In genomic region chr8:105496439-105497180, GRCm38 (mm10) we compare ENCODE assay signal across 8 mouse cellular contexts. TPM values are rescaled to one million over a fixed set of nuclear protein-coding genes. Genes with fewer than 3 reads are reported as not detected.
A peak's percentile ranks its signal among the peaks of the same experiment; 100 is the strongest.
DNase-seq lines count a peak whose midpoint lies in the region; ATAC-seq and TF ChIP-seq lines count a peak whose summit lies in the region.

TSS of gene Zdhhc1 (minus strand) at chr8:105496902.

- peak; percentile 89 for ATAC-seq in hindbrain, embryonic 16.5 days

- peak within 1 kb of the TSS; percentile 90 for H3K27ac ChIP-seq in gastrocnemius, adult 2 months
- peak within 1 kb of the TSS; percentile 86 for H3K27ac ChIP-seq in hindbrain, embryonic 16.5 days (ENCODE audit: low read depth, low read length)
- no peak within 1 kb of the TSS for H3K27ac ChIP-seq in macrophage

- peak; percentile 73 for DNase-seq in R1 (ENCODE audit: low read depth, low spot score)
- DNase-seq in cerebellum, postnatal 4 days (ENCODE audit: low spot score in 2 of 2) = peak; percentile 89 to 96
- peak; percentile 95 for DNase-seq in gastrocnemius, adult 2 months
- peak; percentile 90 to 95 for DNase-seq in left cerebral cortex, adult 18-20 months (ENCODE audit: low spot score in 2 of 2)
- peak; percentile 61 for DNase-seq in retina, postnatal 7 days (ENCODE audit: low read depth, low spot score)
- DNase-seq in urinary bladder, adult 18-20 months (ENCODE audit: low spot score in 2 of 2) = peak; percentile 86 to 92

- peak; percentile 65 for TF ChIP-seq CTCF in gastrocnemius, adult 2 months (IDR thresholded peaks at IDR 0.05)

- under 1% methylated on average over 59 of the region's 68 CpGs for WGBS in hindbrain, embryonic 16.5 days
- under 1% methylated on average over 46 of the region's 68 CpGs for WGBS in macrophage (ENCODE audit: missing documents)

- H3K27me3 ChIP-seq in hindbrain, embryonic 16.5 days (replicated peaks; ENCODE audit: control insufficient read depth, insufficient read depth, low read length) = no peaks in the 10 kb centered on the region

- no peaks in the 10 kb centered on the region for H3K36me3 ChIP-seq in hindbrain, embryonic 16.5 days (ENCODE audit: control insufficient read depth, insufficient read depth, low read length)
- H3K36me3 ChIP-seq in macrophage (ENCODE audit: inconsistent target) = no peaks in the 10 kb centered on the region

- peak within 1 kb of the TSS; percentile 95 for H3K9ac ChIP-seq in hindbrain, embryonic 16.5 days (ENCODE audit: low read depth, low read length)

- peak within 1 kb of the TSS; percentile 81 for H3K4me2 ChIP-seq in hindbrain, embryonic 16.5 days (ENCODE audit: low read length)

- H3K9me3 ChIP-seq in hindbrain, embryonic 16.5 days (ENCODE audit: control insufficient read depth, low read length) = no peaks in the 10 kb centered on the region

- peak within 1 kb of the TSS; percentile 98 for H3K4me3 ChIP-seq in gastrocnemius, adult 2 months
- peak within 1 kb of the TSS; percentile 90 for H3K4me3 ChIP-seq in hindbrain, embryonic 16.5 days (ENCODE audit: low read length)
- H3K4me3 ChIP-seq in macrophage (ENCODE audit: inconsistent target) = peak within 1 kb of the TSS; percentile 34

- peaks cover 17% of the 10 kb centered on the region for H3K4me1 ChIP-seq in hindbrain, embryonic 16.5 days (ENCODE audit: control insufficient read depth, insufficient read depth, low read depth, low read length)

- intact Hi-C loops in gastrocnemius, adult 2 months (cut with DNase I) = no loop called here

- H3K79me2 ChIP-seq in macrophage (ENCODE audit: inconsistent target) = no peaks in the 10 kb centered on the region

RNA-seq across cellular contexts. Expression of gene Zdhhc1, which starts in this region (rescaled TPM):
- total RNA-seq in gastrocnemius, adult 2 months (2021) = 10 to 100 TPM in 1 of 2 experiments, 1 to 10 TPM in 1; 9.6 to 11.2 TPM
- 39.0 and 40.2 TPM in 2 replicates for polyA plus RNA-seq in hindbrain, embryonic 16.5 days (2015; fragmentation: Nextera tagmentation; extraction: Ambion mirVana)
- total RNA-seq in left cerebral cortex, adult 18-20 months (2021) = 10 to 100 TPM; 41.8 to 42.5 TPM
- 10 to 100 TPM; 33.0 to 83.1 (median 66.8) TPM for total RNA-seq in macrophage (2018; cell fraction: chromatin; rRNA removed)
- 1 to 10 TPM; 4.4 to 9.1 (median 6.4) TPM for total RNA-seq in macrophage (2018; cell fraction: cytosol; rRNA removed)
- 10 to 100 TPM; 15.4 to 54.3 (median 36.6) TPM for total RNA-seq in macrophage (2018; cell fraction: nucleus; rRNA removed)
- polyA plus RNA-seq in macrophage (2018) = 6.8 to 10.0 TPM (median 7.3 TPM) in 3 replicates

Comparison
In these comparisons a context has a peak if more than half of its experiments do, and no peak if none do; other contexts are left out.
1. H3K4me3 ChIP-seq: peak in every context shown above with its lines; median percentile 98 in gastrocnemius, adult 2 months; 90 in hindbrain, embryonic 16.5 days; 34 in macrophage.